Mouse (Mus musculus): ENCODE results near the gene Pam.
A peak's percentile ranks its signal among the peaks of the same experiment; 100 is the strongest.

The Pam gene

GRCm38 (mm10) chr1:98079640-98080039, 15.8 kb downstream of the Pam start:
- no peak for DNase-seq

- no peak for DNase-seq
Measured at GRCm38 (mm10) chr1:98078735-98079134, 16.7 kb downstream of the Pam start.

GRCm38 (mm10) chr1:98073826-98074225, 21.6 kb downstream of the Pam start:
- DNase-seq: no peak

GRCm38 (mm10) chr1:98073127-98073526, 22.3 kb downstream of the Pam start:
- DNase-seq: no peak

GRCm38 (mm10) chr1:98072045-98072444, 23.4 kb downstream of the Pam start:
- peak in 1 of 2 experiments; percentile 45 for DNase-seq

- DNase-seq: no peak
Measured at GRCm38 (mm10) chr1:98071436-98071835, 24.0 kb downstream of the Pam start.

GRCm38 (mm10) chr1:98070743-98071325, 24.6 kb downstream of the Pam start:
- no peak for DNase-seq

GRCm38 (mm10) chr1:98068177-98068576, 27.3 kb downstream of the Pam start:
- DNase-seq: no peak

GRCm38 (mm10) chr1:98062074-98062473, 33.4 kb downstream of the Pam start:
- no peak for DNase-seq

- DNase-seq: no peak
Measured at GRCm38 (mm10) chr1:98059401-98059800, 36.0 kb downstream of the Pam start.

- peak; percentile 45 to 49 for DNase-seq
Measured at GRCm38 (mm10) chr1:98056996-98057945, 38.2 kb downstream of the Pam start.

GRCm38 (mm10) chr1:98056277-98056676, 39.2 kb downstream of the Pam start:
- DNase-seq: peak; percentile 29 to 51

- DNase-seq: no peak
Measured at GRCm38 (mm10) chr1:98055591-98055990, 39.9 kb downstream of the Pam start.

GRCm38 (mm10) chr1:98053994-98054393, 41.5 kb downstream of the Pam start:
- no peak for DNase-seq

GRCm38 (mm10) chr1:98053447-98053846, 42.0 kb downstream of the Pam start:
- no peak for DNase-seq

- DNase-seq: no peak
Measured at GRCm38 (mm10) chr1:98052775-98053174, 42.7 kb downstream of the Pam start.

- no peak for DNase-seq
Measured at GRCm38 (mm10) chr1:98051039-98051438, 44.4 kb downstream of the Pam start.

- no peak for DNase-seq
Measured at GRCm38 (mm10) chr1:98049756-98050155, 45.7 kb downstream of the Pam start.

- DNase-seq: no peak
Measured at GRCm38 (mm10) chr1:98048218-98048801, 47.1 kb downstream of the Pam start.

- no peak for DNase-seq
Measured at GRCm38 (mm10) chr1:98047284-98048217, 47.9 kb downstream of the Pam start.

GRCm38 (mm10) chr1:98042425-98042824, 53.0 kb downstream of the Pam start:
- DNase-seq: no peak

GRCm38 (mm10) chr1:98038252-98038651, 57.2 kb downstream of the Pam start:
- no peak for DNase-seq

- DNase-seq: no peak
Measured at GRCm38 (mm10) chr1:98035736-98036135, 59.7 kb downstream of the Pam start.

Data from kidney, adult 8-10 months (tissue).